Mouse (Mus musculus): Measurements from ENCODE around the gene Dupd1.

Dupd1 gene

DNA sequence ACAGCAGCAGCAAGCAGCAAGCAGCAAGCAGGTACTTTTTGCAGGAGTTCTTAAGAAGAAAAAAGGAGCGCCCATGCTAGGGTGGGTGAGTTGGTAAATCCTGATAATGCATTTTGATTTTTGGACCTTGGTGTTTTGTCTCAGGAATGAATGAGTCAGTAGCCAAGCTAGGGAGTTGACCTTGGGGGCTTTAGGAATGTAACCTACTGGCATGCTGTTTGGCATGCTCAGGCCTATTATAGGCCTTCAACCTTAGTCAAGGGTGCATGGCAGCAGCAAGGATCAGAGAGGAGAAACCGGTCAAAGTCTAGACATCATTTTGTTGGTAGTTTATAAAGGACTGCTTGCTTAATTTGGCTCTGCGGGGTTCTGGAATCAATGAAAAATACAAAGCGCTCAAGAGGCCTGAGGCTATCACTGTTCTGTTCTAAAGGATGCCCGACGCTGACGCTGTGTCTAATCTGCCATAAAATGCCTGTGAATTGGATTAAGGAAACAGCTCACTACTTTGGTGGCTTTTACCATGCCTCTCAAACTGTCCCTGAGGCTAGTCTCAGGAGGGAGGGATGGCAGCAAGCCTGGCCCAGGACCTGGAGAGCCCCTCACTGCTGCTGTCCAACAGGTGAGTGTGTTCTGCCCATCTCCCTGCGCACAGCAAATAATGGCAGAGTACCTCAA is 7.8 kb upstream of the Dupd1 start:
- DNase-seq (ENCODE audit: extremely low read depth, low read depth): no peak

DNA sequence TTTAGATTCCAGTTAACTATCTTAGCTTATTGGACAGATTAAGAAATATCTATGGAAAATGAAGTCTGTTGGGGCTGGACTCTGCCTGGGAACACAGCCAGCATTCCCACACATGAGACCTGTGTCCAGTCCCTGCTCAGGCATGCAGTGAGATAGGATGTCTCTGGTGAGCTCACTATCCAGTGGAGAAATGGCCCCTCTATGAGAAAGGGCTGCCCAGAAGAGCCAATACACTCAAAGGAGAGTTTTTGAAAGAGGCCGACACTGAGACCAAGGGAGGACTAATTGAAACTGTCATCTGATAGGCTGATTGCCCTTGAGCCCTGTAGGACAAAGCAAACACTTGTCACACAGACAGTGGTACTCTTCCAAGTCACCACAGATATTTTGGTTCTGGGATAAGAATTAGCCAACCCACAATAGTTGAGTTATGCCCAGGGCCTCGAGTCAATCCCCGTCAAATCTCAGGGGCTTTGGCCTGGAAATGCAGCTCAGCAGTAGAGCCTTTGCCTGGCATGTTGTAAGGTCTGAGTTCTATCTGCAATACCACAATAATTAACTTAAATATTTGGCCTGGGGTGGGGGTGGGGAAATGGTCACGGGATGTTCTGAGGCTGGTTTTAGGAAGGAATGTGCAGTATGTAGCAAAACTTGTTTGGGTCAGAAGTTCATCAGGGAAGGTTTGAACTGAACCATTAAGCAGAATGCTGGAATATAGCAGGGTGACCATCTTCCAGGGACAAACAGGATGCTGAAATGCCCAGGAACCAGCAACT is 6.2 kb upstream of the Dupd1 start:
- DNase-seq (ENCODE audit: extremely low read depth, low read depth): no peak

DNA sequence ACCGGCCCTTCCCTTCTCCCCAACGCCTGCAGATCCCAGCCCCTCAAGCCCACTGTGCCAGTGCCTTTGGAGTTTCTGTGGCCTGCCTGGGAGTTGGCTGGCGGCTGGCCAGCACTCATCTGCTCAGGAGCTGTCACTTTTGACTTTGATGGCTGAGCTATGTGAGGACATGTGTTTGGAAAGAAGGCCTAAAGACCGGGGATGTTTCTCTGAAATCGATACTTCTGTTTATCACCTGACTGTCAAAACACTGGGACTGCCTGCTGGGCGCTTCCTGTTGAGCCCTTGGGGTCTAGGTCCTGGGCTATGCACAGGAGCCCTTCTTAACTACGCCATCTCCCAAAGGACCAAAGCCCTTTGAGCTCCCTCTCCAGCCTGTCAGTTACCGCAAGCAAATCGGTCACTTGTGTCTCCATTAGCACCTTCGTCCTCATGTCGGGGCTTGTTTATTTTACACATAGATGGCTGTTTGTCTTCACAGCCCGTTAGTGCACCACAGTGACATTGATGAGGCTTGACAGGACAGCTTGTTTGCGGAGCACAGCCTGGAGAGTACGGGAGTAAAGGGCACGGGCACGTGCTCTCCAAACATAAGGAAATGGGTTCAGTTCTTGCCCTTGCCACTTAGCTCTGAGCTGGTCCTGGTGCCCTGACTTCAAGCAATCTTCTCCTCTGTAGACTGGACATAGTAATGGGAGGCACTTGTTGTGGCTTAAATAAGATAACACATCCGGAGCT is 5.4 kb upstream of the Dupd1 start:
- DNase-seq (ENCODE audit: extremely low read depth, low read depth): no peak

DNA sequence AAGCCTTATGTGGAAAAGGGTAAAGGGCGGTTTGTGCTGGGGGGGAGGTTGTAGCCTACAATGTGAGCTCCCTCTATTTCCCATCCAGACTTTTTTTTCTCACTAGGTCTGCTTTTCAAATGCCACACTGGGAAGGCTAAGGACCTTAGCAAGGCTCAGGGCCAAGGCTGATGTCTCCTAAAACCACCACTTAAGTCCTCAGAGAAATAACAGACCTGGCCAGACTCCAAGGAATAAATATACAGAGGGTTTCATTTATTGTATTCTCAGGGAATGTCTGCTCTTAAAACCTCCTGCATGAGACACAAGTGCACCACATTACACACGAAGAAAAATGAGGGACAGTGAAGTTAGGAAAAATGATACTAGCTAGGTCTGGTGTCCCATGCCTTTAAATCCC is 3.1 kb downstream of the Dupd1 start:
- no peak for DNase-seq (ENCODE audit: extremely low read depth, low read depth)

DNA sequence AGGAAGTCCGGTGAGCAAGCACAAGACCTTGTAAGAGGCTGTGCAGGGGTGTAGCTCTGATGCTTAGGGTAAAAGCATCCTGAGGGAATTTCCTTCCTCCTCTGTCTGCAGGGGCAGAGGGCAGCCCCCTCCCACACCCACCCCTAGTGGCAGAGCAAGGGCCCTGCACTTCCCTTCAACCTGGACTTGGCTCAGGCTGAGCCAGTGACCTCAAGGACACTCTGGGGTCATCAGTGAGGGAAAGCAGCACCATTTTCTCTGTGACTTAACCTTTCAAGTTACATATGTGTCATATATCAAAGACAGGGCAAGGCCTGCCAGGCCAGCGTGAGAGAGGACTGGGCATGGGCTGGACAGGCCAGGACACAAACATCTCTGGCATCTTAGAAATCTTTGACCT is 4.8 kb downstream of the Dupd1 start:
- no peak for DNase-seq (ENCODE audit: extremely low read depth, low read depth)

DNA sequence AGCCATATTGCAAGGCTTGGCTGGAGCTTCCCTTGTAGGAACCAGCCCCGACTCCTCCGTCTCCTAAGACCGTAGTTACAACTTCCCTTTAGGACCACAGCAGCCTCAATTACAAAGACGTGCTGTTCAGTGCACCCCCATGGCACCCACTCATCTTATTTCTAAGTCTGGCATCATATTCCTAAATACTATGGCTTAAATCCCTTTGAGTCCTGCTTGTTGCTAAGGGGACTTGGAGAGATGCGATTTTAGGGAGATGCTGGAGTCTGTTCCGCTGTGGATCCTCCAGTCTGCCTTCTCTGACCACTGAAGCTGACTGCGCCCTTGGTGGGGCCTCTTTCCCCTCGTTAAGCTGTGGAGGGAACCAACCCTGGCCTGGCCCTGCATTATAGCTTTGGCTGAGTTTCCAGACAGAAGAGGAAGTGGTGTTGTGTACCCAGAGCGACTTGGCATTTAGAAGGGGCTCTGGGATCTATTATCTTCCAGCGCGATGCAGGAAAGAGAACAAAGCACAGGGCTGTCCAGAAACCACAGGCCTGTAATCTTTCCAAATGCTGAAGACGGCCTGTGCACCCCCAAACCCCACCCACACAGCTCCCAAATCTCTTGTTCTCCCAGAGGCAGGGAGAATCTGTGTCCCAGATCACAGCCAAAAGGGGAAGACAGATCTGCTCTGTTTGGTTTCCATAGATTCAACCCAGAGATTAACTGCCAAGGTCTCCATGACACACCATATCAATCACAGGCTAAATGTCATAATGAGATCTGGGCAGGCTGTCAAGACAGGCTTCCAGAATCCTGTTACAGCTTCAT is 7.4 kb downstream of the Dupd1 start:
- peak; percentile 73 for DNase-seq (ENCODE audit: extremely low read depth, low read depth)

DNA sequence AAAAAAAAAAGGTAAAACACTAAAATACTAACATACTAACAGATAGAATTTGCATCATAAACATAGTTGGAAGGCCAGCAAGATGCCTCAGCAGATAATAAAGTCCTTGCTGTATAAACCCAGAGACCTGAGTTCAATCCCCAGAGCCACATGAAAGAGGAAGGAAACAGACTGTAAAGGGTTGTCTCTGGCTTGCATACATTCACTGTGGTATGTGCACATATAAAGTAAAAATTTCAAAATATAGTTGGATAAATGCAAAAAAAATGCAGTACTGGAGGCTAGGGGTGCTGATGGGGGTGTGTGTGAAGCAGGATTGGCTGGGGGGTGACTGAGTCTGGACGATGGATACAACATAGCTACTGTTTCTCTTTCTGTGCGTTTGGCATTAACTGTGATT is 8.9 kb downstream of the Dupd1 start:
- DNase-seq (ENCODE audit: extremely low read depth, low read depth): no peak

DNA sequence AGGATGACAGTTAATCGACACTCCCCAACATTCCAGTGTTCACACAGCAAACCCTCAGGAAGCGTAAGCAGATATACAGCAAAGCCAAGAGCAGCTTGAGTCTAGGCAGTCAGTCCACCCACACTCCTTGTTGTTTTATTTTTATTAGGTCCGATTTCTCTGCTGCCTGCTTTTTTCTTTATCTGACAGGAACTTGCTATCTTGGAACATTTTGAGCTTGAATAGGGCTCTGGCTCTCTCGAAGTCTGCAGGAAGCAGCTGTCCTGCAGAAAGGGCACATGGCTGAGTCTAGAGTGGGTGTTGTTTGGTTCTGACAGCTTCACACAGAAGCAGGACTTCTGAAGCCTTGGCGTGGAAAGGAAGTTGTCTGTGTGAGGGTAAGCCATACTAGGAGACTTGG is 11.1 kb downstream of the Dupd1 start:
- DNase-seq (ENCODE audit: extremely low read depth, low read depth): no peak

DNA sequence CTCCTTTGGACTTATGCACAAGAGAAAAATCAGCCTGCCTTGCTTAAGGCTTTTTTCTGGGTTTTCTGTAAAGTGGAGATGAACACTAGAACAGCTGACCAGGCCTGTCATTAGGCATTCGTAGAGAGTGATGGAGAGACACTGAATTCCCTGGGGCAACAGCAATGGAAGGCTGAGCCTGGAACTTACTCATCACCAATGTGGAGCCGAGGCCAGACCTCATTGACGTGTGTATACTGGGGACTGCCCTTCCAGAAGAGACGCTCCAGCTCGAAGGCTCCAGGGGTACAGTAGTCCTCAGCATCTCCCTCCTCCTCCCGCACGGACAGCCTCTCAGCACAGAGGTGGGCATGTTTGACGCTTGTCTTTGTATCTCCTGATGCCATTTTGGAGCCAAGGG is 11.7 kb downstream of the Dupd1 start:
- DNase-seq (ENCODE audit: extremely low read depth, low read depth): no peak

DNA sequence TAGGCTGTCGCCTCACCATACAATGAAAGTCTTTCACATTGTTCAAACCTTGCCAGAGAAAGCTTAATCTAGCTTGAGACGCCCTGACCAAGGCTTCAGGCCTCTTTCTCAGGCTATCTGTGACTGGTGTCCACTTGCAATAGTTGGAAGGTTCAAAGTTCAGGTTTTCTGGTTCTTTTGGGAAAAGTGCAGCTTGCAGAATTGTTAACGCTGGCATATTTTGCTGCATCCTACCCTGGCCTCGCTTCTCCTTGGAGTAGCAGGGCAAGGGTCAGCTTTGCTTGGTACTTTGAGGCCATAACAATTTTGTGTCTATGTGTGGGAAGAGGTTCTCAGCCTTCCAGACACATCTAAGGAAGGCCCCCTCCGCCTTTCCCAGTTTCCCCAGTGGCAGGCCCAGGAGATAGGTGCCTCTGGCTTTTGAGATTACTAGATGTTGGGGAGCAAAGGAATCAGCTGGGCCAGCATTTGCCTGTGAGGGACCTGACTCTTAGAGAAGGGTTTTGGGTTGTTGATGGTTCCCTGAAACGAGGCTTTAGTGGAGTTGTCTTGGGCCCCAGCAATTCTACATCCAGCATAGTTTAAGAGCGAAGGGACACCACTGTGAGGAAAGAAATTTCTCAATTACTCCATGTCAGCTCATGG is 18.1 kb downstream of the Dupd1 start:
- no peak for DNase-seq (ENCODE audit: extremely low read depth, low read depth)

DNA sequence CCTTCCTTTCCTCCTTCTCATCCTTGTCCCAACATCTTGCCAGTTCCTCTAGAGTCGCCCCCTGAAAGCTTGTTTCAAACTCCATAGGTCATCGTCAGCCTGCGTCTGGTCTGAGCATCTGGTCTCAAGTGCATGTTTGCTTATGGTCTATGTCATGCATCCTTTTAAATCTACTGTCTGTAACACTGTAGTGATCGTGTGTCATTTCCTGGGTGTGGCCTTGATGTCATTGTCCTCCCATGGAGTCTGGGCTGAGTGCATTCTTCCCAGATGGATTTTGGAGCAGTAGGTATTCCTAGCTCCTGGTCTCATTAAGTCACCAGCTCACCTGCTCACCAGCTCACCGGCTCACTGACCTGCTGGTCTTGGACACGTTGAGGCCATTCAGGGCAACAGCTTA is 19.4 kb downstream of the Dupd1 start:
- DNase-seq (ENCODE audit: extremely low read depth, low read depth): no peak

DNA sequence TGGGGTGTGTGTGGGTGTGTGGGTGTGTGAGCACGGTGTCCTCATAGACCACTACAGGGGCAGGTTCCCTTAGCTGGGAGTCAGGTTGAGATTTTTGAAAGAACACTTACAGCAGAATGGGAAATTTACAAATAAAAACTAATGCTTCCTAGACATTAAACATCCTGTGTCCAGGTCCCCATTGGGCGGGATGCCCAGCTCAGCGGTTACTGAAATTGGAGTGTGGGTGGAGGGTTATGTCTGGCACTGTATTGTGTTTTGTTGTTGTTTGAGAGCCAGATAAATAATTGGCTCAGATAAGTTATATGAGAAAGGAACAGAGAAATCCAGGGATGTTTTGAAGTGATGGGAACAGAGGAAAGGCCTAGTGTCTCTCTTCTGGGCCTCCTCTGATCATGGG is 23.3 kb downstream of the Dupd1 start:
- no peak for DNase-seq (ENCODE audit: extremely low read depth, low read depth)

DNA sequence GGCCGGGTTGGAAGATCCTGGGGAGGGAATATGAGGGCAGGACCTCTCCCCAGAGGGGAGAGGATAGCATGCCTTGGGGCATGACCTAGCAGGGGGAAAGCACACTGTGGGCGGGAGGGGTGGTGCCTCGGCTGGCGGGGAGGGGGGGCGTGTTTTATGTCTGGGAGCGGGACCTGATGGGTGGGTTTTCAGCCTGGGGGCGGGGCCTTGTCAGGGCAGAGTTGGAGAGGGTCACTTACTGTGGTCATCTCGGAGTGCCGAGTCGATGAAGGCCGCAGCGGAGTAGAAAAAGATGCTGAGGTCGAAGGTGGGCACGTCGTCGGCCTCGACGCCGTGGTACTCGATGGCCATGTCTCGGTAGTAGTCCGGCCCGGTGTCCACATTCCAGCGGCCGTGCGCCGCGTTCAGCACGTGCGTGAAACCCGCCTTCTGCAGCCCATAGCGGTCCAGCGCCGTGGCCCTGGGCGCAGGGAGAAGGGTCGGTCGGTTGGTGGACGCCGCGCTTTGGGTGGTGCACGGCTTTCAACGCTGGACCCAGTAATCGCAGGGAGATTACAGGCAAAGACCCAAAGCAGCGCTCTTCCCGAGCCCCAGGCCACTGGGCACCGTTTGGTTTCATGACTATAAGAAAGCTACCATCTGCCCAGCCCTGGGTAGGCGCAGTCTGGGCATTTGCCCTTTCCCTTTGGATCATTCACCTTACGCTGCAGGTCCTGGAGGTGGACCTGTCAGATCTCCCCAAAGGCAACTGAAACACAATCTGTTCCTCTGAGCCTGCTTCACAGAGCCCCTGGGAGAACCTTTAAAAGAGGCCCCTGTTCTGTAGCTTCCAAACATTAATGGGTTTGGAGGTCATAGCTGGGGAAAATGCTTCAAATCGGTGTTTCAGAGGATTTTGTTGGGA is 27.7 kb downstream of the Dupd1 start:
- no peak for DNase-seq (ENCODE audit: extremely low read depth, low read depth)

DNA sequence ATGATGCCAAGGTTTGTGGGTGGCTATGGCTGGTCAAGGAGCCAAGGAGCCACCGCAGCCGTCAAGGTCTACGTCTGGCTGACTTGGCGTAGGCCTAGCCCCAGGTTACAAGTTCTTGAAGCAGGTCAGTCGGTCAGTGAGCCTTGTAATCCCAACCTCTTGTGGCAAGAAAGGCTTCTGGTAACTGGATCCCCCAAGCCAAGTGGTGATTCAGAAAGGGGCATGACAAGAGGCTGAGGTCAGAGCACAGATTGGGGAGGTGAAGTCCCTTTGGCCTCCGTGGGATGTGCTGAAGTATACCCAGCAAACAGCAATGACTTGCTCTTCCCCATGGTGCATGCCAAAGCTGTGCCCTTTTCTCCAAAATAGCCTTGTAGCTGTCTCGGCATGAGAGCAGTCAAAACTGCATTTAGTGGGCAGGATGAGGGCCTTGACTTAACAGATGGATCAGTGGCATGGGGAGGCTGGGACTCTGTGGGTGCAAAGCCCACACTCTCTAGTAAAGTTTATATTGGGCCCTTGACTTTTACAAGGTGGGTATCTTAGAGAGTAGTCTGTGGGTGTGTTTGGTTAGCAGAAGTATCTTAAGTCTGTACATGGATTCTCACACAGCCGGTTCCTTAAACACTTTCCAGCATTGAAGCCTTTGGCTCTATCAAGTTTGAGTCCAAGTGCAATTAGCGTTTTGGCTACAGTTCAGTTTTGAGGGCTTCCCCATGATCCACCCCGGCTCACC is 28.8 kb downstream of the Dupd1 start:
- DNase-seq (ENCODE audit: extremely low read depth, low read depth): no peak

DNA sequence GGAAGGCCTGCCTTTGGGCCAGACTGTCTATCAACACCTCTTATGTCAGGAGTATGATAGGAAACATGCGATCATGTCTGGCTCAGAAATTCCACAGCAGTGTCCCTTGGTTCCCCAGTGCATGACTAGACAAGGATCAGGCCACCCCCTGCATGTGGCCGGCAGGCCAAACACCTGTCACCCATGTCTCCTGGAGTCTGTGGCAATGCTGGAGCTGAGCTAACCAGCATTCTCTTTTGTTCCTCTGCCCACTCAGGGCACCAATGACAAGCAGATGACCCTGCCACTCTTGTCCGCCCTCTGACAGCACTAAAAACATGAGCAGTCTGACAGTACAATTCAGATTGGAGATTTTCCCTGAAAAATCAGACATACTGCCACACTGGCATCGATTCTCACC is 30.5 kb downstream of the Dupd1 start:
- no peak for DNase-seq (ENCODE audit: extremely low read depth, low read depth)

DNA sequence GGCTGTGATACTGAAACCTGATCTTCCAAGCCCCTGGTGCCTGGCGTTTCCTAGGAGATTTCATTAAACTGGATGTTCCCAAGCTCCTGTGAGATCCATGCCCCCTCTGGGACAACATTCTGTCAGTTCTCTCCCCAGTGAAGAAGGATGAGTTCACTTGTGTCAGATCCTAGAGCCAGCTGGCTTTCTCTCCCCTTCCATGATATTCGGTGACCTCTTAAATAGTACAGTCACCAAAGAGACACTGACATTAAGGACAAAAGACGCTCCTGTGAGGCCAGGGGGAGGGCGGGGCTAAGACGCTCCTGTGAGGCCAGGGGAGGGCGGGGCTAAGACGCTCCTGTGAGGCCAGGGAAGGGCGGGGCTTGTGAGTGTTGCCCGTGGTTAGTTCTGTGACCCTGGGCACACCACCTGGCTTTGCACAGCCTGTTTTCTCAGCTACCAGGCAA is 31.7 kb downstream of the Dupd1 start:
- peak; percentile 47 for DNase-seq (ENCODE audit: extremely low read depth, low read depth)

DNA sequence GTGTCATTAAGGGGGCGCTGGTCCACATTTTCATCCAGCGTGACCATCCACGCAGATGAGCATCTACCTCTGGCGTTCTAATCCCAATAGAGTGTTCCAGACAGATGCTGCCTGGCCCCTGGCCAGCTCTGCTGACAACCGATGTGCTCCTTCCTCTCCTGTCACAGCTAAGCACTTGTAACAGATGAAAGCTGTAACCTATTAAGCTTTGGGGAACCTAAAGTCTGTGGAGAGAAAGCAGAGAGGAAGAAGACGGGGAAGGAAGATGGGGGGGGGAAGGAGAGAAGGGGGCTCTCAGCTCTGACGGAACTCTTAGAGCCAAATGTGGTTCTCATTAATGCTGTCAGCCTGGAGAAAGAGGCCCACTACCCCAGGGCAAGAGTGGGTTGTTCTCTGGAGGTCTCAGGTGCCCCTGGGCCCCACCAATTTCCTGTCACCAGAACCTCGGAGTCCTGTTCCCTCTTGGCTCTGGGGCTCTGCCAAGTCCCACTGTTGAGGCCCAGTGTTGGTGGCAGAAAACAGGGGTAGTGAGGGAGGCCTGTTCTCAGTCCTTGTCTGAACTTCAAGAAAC is 34.7 kb downstream of the Dupd1 start:
- DNase-seq (ENCODE audit: extremely low read depth, low read depth): no peak

DNA sequence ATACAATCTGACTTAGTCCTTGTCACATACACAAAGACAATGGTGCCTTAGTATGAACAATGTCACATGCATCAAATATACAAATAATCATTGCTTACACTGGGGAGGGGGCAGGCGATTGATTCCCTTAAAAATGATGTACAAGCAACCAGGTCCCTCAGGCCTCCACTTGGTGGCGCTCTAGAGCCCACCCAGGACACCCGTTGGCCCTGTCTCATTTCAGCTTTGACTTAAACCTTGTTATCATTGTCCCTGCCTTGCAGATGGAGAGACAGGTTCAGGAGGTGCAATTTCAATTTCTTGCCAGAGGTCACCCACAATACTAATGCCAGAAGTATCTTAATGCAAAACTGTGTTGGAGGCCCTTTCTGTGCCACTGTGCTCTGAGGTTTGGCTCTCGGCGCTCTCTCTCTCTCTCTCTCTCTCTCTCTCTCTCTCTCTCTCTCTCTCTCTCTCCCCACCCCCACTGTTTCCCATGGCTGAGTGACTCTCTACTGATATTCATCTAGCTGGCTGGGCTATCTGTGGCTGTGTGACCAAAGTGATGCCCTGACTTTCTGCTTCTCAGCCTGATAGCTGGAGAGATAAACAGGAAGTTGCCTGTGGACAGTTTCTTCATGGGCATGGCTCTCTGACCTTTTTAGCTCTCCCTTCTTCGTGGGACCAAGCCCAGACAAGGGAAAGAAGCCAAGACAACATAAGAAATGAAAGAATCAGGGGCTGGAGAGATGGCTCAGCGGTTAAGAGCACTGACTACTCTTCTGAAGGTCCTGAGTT is 35.7 kb downstream of the Dupd1 start:
- peak; percentile 47 for DNase-seq (ENCODE audit: extremely low read depth, low read depth)
